Mouse (Mus musculus): ENCODE measurements around the gene Vopp1. TPM values are rescaled to one million over a fixed set of nuclear protein-coding genes. Genes with fewer than 3 reads are reported as not detected.

Gene Vopp1
- 45.6 TPM for total RNA-seq (2023)

DNA sequence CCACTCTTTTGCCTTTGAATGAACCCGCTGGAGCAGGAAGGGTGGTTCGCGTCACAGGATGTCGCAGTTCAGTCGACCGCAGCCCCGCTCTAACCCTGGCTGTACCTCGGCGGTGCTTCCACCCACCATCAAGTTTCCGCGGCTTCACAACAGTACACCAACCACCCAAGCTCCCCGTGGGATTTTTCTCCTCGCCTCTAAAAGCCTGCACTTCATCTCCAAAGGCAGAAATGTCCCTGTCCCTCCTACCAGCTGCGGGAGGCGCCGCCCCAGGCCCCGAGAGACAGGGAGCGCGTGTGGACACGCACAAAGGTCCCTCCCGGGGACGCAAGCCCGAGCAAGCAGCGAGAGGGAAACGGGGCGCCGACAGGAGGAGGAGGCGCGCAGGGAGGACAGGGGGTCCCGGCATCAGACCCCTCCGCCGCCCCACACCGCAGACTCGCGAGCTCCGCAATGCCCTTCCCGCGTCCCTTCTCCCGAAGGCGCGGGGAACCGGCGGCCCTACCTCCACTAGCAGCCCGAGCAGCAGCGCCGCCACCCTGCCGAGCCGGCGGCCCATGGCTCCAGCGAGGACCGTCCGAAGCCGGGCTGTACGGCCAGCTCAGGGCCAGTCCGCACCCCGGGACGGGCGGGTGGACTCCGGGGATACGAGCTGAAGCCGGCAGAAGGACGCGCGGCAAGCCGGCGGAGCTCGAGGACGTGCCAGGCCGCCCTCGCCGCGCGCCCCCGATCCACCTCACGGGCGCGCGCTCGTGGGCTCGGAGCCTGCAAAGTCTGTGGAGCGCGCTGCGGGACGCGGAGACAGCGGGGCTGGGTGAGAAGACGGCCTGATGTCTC, at the start of gene Vopp1:
Gene Vopp1 (minus strand): TSS at position 738 of the 837 bp plus-strand sequence.

GRCm38 (mm10) chr6:57850286-57850685, 25.3 kb upstream of the Vopp1 start, which contains the start of gene Vmn1r21:
Gene Vmn1r21 (minus strand): TSS chr6:57850343.

DNA sequence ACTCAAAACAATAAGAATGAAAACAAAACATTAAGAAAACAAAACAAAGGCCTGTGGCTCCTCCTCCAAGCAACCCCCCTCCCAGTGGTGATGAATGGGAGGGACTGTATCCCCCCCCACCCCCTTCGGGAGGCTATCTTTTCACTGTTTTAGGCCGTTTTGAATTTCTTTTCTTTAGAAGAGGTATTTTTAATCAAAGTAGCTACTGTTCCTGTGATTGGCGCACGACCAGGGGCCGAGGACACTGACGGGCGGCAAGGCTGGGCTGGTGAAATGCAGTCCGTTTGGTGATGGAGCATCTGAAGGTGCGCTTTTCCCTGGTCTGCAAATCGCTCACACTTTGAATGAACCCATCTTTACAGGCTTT, 122.6 kb downstream of the Vopp1 start, which contains the start of gene Lancl2:
Gene Lancl2 (plus strand): TSS at position 165 of the 367 bp plus-strand sequence.

GRCm38 (mm10) chr6:57691467-57692261, 133.3 kb downstream of the Vopp1 start, which contains the start of gene Pyurf:
Gene Pyurf (minus strand): TSS chr6:57692078.

Other genes with a start within 250 kb of the Vopp1 start
- 36.4 TPM for gene Herc6, start 244.2 kb downstream of the Vopp1 start, total RNA-seq (2023)
- gene Pyurf, start 133.1 kb downstream of the Vopp1 start, total RNA-seq (2023), result 3.4 TPM
- gene Lancl2, start 122.6 kb downstream of the Vopp1 start, total RNA-seq (2023), result 5.7 TPM
- gene Vmn1r21, start 25.2 kb upstream of the Vopp1 start, total RNA-seq (2023), result not detected
- not detected for gene Vmn1r22, start 82.9 kb upstream of the Vopp1 start, total RNA-seq (2023)
- gene Vmn1r23, start 101.7 kb upstream of the Vopp1 start, total RNA-seq (2023), result not detected
- not detected for gene Vmn1r24, start 136.3 kb upstream of the Vopp1 start, total RNA-seq (2023)
- not detected for gene Vmn1r25, start 155.7 kb upstream of the Vopp1 start, total RNA-seq (2023)
- not detected for gene Vmn1r26, start 190.0 kb upstream of the Vopp1 start, total RNA-seq (2023)

All from CD4-positive naive resting alpha-beta T cell, adult 57 days (primary cell).